Mouse (Mus musculus): ENCODE measurements around the gene Obsl1. TPM values are rescaled to one million over a fixed set of nuclear protein-coding genes. Genes with fewer than 3 reads are reported as not detected.
A peak's percentile ranks its signal among the peaks of the same experiment; 100 is the strongest.

Gene Obsl1
- polyA plus RNA-seq, 1 experiment = 41.1 TPM

DNA sequence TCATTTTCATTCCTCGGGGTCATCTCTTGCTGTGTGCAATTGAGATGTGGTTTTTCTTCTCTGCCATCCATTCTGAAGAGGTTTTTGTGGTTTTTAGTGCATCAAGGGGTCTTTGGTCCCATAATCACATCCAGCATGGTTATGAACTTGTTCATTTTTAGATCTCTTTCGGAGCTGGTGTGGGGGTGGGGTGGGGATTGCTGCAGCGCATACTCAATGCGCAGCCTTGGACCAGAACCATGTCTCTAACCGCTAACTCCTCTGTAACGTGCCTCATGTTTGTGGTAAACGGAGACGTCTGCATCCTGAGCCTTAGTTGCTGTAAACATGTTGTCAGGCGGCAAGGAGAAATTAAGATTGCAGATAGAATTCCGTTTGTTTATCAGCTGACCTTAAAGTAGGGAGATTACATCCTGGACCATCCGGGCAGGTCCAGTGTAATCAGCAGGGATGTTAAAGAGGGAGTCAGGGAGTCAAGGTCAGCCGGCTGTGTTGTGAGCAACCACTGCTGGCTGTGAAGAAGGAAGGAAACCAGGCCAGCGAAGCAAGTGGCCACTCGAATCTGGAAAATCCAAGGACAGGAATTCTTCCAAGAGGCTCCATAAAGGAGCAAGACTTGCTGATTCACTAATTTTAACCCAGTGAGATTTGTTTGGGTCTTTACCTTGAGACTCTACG lies 10.6 kb upstream of the Obsl1 start:
- DNase-seq = no peak
- Histone ChIP-seq H3K27me3 (ENCODE audit: control insufficient read depth, insufficient read depth, low read length) (no peaks in the 10 kb centered on the region; the same call in 1 of the 2 replicates), H3K4me1 (ENCODE audit: control insufficient read depth, insufficient read depth, low read length) (no peaks in the 10 kb centered on the region), H3K27ac (ENCODE audit: insufficient read depth, low read length) (no peak overlapping the region), H3K4me3 (replicated peaks; ENCODE audit: insufficient read depth, low read depth, low read length) (no peak overlapping the region)
- WGBS = 81% methylated on average over 15 of the region's 15 CpGs
- TF ChIP-seq CTCF (IDR thresholded peaks at IDR 0.05; ENCODE audit: borderline replicate concordance, insufficient read depth, low read depth, low read length) (no peak), POLR2A (IDR thresholded peaks at IDR 0.05; ENCODE audit: borderline replicate concordance, insufficient read depth, low read length) (no peak)

DNA sequence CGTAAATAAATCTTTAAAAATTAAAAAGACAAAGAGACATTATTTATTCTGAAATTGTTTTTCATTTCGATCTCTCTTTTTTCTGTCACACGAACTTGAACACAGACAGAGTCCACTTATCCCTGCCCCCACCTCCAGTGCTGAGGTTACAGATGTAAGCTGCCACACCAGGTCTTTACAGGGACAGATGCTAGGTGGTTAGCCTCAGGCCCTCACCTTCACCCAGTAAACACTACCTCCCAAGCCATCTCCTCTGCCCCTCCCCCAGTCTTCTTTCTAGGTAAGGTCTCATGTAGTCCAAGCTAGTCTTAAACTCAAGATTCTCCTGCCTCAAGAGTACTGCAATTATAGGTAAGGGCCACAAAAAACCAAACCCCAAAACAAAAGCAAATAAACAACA lies 6.3 kb upstream of the Obsl1 start:
- H3K4me3 ChIP-seq (replicated peaks; ENCODE audit: insufficient read depth, low read depth, low read length) = no peak overlapping the region
- H3K4me1 ChIP-seq (ENCODE audit: control insufficient read depth, insufficient read depth, low read length) = no peaks in the 10 kb centered on the region
- no peaks in the 10 kb centered on the region; the same call in 1 of the 2 replicates for H3K27me3 ChIP-seq (ENCODE audit: control insufficient read depth, insufficient read depth, low read length)
- DNase-seq = no peak
- no peak overlapping the region for H3K27ac ChIP-seq (ENCODE audit: insufficient read depth, low read length)
- 93% methylated on average over 3 of the region's 3 CpGs for WGBS
- TF ChIP-seq POLR2A (IDR thresholded peaks at IDR 0.05; ENCODE audit: borderline replicate concordance, insufficient read depth, low read length) (no peak), CTCF (IDR thresholded peaks at IDR 0.05; ENCODE audit: borderline replicate concordance, insufficient read depth, low read depth, low read length) (no peak)

DNA sequence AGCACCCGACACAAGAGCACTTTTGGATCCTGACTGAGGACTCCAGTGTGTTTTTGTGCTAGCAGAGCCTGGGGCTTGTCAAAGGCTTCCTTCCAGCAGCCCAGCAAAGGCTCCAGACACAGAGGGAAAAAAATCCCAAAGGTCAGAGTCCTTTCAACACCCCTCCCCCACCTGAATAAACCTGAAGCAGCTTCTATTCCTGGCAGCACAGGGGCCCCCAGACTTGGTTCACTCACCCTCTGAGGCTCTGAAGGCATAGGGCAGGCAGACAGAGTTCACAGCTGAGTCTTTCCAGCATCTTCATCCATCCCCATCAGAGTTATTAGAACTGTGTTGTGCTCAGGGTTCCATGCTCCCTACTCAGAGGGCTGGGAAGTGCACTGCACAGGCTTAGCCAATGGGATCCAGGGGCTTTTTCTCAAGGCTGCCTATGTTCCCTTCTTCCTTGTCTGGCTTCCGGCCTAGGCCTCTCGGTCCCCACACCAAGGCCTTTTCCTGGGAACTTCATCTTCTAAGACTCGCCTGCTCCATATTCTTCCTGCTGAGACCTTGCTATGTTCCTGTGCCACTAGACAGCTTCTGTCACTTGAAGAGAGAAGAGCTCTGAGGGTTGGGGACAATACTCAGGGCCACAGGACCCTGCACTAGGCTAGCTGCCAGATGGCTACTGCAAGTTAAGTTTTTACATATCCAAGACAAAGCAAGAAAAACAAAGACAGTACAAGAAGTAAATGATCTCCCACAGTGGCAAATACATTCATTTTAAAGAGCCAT lies 5.4 kb upstream of the Obsl1 start:
- no peak overlapping the region for H3K27ac ChIP-seq (ENCODE audit: insufficient read depth, low read length)
- H3K4me3 ChIP-seq (replicated peaks; ENCODE audit: insufficient read depth, low read depth, low read length) = no peak overlapping the region
- 65% methylated on average over 4 of the region's 4 CpGs for WGBS
- peaks cover 6% of the 10 kb centered on the region for H3K4me1 ChIP-seq (ENCODE audit: control insufficient read depth, insufficient read depth, low read length)
- no peak for DNase-seq
- TF ChIP-seq POLR2A (IDR thresholded peaks at IDR 0.05; ENCODE audit: borderline replicate concordance, insufficient read depth, low read length) = no peak
- no peak for TF ChIP-seq CTCF (IDR thresholded peaks at IDR 0.05; ENCODE audit: borderline replicate concordance, insufficient read depth, low read depth, low read length)
- no peaks in the 10 kb centered on the region; the same call in 1 of the 2 replicates for H3K27me3 ChIP-seq (ENCODE audit: control insufficient read depth, insufficient read depth, low read length)

DNA sequence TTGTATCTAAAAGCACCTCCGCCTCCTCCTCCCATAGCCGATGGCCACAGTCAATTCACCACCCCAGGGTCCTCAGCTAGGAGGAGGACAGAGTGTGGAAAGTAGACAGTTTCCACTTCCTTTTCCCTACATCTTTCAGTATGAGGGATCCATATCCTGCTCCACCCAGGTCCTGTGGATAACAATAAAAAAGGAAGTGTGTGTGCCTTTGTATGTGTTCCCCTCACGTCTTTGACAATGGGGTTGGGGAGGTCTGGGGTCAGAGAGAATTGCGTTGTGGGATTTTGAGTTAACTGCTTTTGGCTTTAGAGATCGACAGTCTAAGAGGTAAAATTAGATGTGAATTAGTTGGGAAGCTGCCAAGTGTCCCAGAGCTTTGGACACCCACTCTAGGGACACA lies 3.9 kb upstream of the Obsl1 start:
- Histone ChIP-seq H3K27ac (ENCODE audit: insufficient read depth, low read length) (no peak overlapping the region), H3K27me3 (ENCODE audit: control insufficient read depth, insufficient read depth, low read length) (no peaks in the 10 kb centered on the region; the same call in 1 of the 2 replicates), H3K4me3 (replicated peaks; ENCODE audit: insufficient read depth, low read depth, low read length) (no peak overlapping the region), H3K4me1 (ENCODE audit: control insufficient read depth, insufficient read depth, low read length) (peaks cover 9% of the 10 kb centered on the region)
- TF ChIP-seq POLR2A (IDR thresholded peaks at IDR 0.05; ENCODE audit: borderline replicate concordance, insufficient read depth, low read length) (no peak), CTCF (IDR thresholded peaks at IDR 0.05; ENCODE audit: borderline replicate concordance, insufficient read depth, low read depth, low read length) (no peak)
- DNase-seq = no peak
- WGBS = 76% methylated on average over 5 of the region's 5 CpGs

DNA sequence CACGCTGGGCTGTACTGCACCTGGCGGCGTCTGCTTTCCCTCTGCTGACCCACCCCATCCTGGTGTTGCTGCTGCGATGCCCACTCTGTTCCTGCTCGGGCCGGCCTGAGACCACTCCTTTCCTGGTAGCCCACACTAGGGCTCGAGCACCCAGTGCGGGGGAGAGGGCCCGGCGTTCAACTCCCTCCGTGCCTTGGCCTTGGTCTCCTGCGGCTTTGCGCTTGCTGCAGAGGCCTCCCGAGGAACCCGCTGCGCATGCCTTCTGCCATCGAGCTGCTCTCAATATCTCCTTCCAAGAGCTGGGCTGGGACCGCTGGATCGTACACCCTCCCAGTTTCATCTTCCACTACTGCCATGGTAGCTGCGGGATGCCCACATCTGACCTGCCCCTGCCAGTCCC lies 3.3 kb upstream of the Obsl1 start:
- Histone ChIP-seq H3K4me1 (ENCODE audit: control insufficient read depth, insufficient read depth, low read length) (peaks cover 9% of the 10 kb centered on the region), H3K4me3 (replicated peaks; ENCODE audit: insufficient read depth, low read depth, low read length) (no peak overlapping the region), H3K27me3 (ENCODE audit: control insufficient read depth, insufficient read depth, low read length) (no peaks in the 10 kb centered on the region; the same call in 1 of the 2 replicates), H3K27ac (ENCODE audit: insufficient read depth, low read length) (no peak overlapping the region)
- peak in 1 of 2 experiments; percentile 41 for DNase-seq
- TF ChIP-seq POLR2A (IDR thresholded peaks at IDR 0.05; ENCODE audit: borderline replicate concordance, insufficient read depth, low read length) = no peak
- TF ChIP-seq CTCF (IDR thresholded peaks at IDR 0.05; ENCODE audit: borderline replicate concordance, insufficient read depth, low read depth, low read length) = no peak
- WGBS = 41% methylated on average over 20 of the region's 20 CpGs

DNA sequence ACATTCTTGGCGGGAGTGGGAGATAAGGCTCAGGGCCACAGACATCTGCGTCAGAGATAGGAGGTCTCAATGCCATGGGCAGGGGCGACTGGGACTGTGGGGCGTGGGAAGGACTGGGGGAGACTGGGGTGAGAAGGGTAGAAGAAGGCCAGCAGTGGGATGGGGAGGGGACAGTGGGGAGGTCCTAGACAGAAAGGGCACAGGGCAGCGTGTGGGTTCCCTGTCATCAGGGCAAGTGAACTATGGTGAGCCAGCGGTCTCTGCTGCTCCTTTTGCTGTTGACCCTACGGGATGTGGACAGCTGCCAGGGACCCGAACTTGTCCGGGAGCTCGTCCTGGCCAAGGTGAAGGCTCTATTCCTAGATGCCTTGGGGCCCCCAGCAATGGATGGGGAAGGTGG lies 754 bp upstream of the Obsl1 start, which contains the start of gene Inha:
Gene Inha (plus strand): TSS at position 72 of the 400 bp plus-strand sequence.
- peak within 1 kb of the TSS; percentile 69 for H3K4me3 ChIP-seq (replicated peaks; ENCODE audit: insufficient read depth, low read depth, low read length)
- peak in 1 of 2 experiments; percentile 41 for DNase-seq
- H3K4me1 ChIP-seq (ENCODE audit: control insufficient read depth, insufficient read depth, low read length) = peaks cover 12% of the 10 kb centered on the region
- WGBS = 35% methylated on average over 10 of the region's 10 CpGs
- H3K27me3 ChIP-seq (ENCODE audit: control insufficient read depth, insufficient read depth, low read length) = no peaks in the 10 kb centered on the region
- H3K27ac ChIP-seq (ENCODE audit: insufficient read depth, low read length) = peak within 1 kb of the TSS; percentile 72
- no peak for TF ChIP-seq POLR2A (IDR thresholded peaks at IDR 0.05; ENCODE audit: borderline replicate concordance, insufficient read depth, low read length)
- TF ChIP-seq CTCF (IDR thresholded peaks at IDR 0.05; ENCODE audit: borderline replicate concordance, insufficient read depth, low read depth, low read length) = no peak

DNA sequence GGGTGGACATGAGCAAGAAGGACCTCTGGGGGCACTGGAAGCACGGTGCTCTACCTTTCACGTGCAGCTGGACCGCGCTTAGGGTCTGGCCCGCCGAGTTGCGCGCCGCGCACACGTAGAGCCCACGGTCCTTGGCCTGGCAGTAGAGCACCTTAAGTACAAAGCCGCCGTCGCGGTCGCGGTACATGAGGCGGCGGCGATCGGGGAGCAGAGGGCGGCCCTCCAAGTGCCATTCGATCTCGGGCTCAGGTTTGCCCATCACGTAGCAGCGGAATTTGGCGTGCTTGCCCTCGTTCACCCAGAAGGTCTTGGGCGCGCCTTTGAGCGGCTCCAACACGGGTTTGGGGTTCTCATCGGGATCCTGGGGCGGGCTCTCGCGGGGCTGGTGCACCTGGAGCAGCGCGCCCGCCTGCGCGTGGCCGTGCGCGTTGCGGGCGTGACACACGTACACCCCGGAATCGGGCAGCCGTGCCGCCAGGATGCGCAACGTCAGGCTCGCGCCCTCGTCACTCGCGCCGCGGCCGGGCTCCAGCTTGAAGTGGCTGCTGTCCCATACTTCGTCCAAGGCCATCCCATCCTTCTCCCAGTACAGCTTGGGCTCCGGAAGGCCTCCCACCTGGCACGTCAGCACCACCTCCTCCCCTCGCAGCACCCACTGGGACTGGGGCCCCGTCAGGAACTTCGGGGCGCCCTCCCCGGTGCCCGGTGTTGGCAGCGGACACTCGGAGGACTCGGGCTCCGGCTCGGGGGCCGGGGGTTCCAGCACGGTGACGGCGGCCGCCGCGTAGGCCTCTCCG lies 895 bp downstream of the Obsl1 start:
- peak; percentile 92 for DNase-seq
- no peak for TF ChIP-seq CTCF (IDR thresholded peaks at IDR 0.05; ENCODE audit: borderline replicate concordance, insufficient read depth, low read depth, low read length)
- TF ChIP-seq POLR2A (IDR thresholded peaks at IDR 0.05; ENCODE audit: borderline replicate concordance, insufficient read depth, low read length) = peak; percentile 89
- Histone ChIP-seq H3K4me1 (ENCODE audit: control insufficient read depth, insufficient read depth, low read length) (peaks cover 12% of the 10 kb centered on the region), H3K27me3 (ENCODE audit: control insufficient read depth, insufficient read depth, low read length) (no peaks in the 10 kb centered on the region), H3K4me3 (replicated peaks; ENCODE audit: insufficient read depth, low read depth, low read length) (peak overlapping the region; percentile 69), H3K27ac (ENCODE audit: insufficient read depth, low read length) (peak overlapping the region; percentile 72)
- under 1% methylated on average over 84 of the region's 84 CpGs for WGBS
